Mouse (Mus musculus) MEL (cell line): ENCODE measurements around the gene Rps6kc1. TPM values are rescaled to one million over a fixed set of nuclear protein-coding genes. Genes with fewer than 3 reads are reported as not detected.

ENCODE experiments used
- DNase-seq: peaks from one replicate; pipeline ENCODE4 v3.0.0; 2011; ENCODE audit warnings: low read depth, low spot score
- H3K27ac ChIP-seq: 2 replicates; pipeline ENCODE4 v1.5.1; 2012; ENCODE audit warnings: low read depth, mild to moderate bottlenecking, control low read depth, low read length, moderate library complexity; ENCODE audit not compliant: control insufficient read depth
- H3K27me3 ChIP-seq, 2 experiments: fragments of 150-350 bp in 1 of 2; sonication (generic) in 1 of 2; 2 replicates each; pipeline ENCODE4 v1.6.1; 2012; ENCODE audit warnings: low read length in 2 of 2, mild to moderate bottlenecking in 2 of 2, improper control_type of control experiment in 1 of 2, moderate library complexity in 1 of 2; ENCODE audit not compliant: insufficient read depth in 2 of 2, control insufficient read depth in 1 of 2
- H3K36me3 ChIP-seq, 2 experiments: 2 replicates each; pipeline ENCODE4 v1.6.1; 2012 to 2014; ENCODE audit warnings: low read length in 2 of 2, improper control_type of control experiment in 1 of 2, inconsistent platforms in 1 of 2, mild to moderate bottlenecking in 1 of 2; ENCODE audit not compliant: insufficient read depth in 2 of 2, control insufficient read depth in 1 of 2
- H3K4me1 ChIP-seq, 2 experiments: fragments of 150-350 bp in 1 of 2; sonication (generic) in 1 of 2; 2 replicates each; pipeline ENCODE4 v1.6.1; 2012; ENCODE audit warnings: low read length in 2 of 2, improper control_type of control experiment in 1 of 2, mild to moderate bottlenecking in 1 of 2; ENCODE audit not compliant: insufficient read depth in 2 of 2, control insufficient read depth in 1 of 2
- H3K4me3 ChIP-seq, 2 experiments: fragments of 150-350 bp in 1 of 2; sonication (generic) in 1 of 2; 2 replicates each; pipeline ENCODE4 v1.5.1; 2012; ENCODE audit warnings: low read depth in 2 of 2, low read length in 2 of 2, mild to moderate bottlenecking in 2 of 2, moderate library complexity in 2 of 2, control low read depth in 1 of 2, improper control_type of control experiment in 1 of 2; ENCODE audit not compliant: control insufficient read depth in 1 of 2, insufficient read depth in 1 of 2
- H3K79me2 ChIP-seq: 2 replicates; pipeline ENCODE4 v1.6.1; 2012; ENCODE audit warnings: mild to moderate bottlenecking, low read length, moderate library complexity; ENCODE audit not compliant: control insufficient read depth, poor library complexity, insufficient read depth
- H3K9ac ChIP-seq: 2 replicates; pipeline ENCODE4 v1.6.1; 2012; ENCODE audit warnings: low read depth, mild to moderate bottlenecking, control low read depth, low read length, moderate library complexity; ENCODE audit not compliant: control insufficient read depth, poor library complexity, severe bottlenecking
- H3K9me3 ChIP-seq: fragments of 150-350 bp; sonication (generic); replicated peaks from 2 replicates; pipeline ENCODE4 v1.6.1; 2012; ENCODE audit warnings: mild to moderate bottlenecking, low read length, improper control_type of control experiment, moderate library complexity; ENCODE audit not compliant: insufficient read depth
- BHLHE40 ChIP-seq: IDR thresholded peaks from 2 replicates; pipeline ENCODE4 v1.6.1; 2012; ENCODE audit warnings: low read depth, mild to moderate bottlenecking, inconsistent platforms, low read length, improper control_type of control experiment, borderline replicate concordance
- CHD1 ChIP-seq: IDR thresholded peaks from 2 replicates; pipeline ENCODE4 v1.6.1; 2012; ENCODE audit warnings: low read depth, mild to moderate bottlenecking, inconsistent platforms, low read length, improper control_type of control experiment
- E2F4 ChIP-seq: IDR thresholded peaks from 2 replicates; pipeline ENCODE4 v1.6.1; 2011; ENCODE audit warnings: low read depth, low read length, improper control_type of control experiment, borderline replicate concordance
- EP300 ChIP-seq, 2 experiments: IDR thresholded peaks; 2 replicates each; pipeline ENCODE4 v1.6.1; 2011; ENCODE audit warnings: improper control_type of control experiment in 2 of 2, low read length in 2 of 2, low read depth in 1 of 2, mild to moderate bottlenecking in 1 of 2
- HCFC1 ChIP-seq: IDR thresholded peaks from 2 replicates; pipeline ENCODE4 v1.6.1; 2012; ENCODE audit warnings: low read depth, mild to moderate bottlenecking, inconsistent platforms, low read length, improper control_type of control experiment, moderate library complexity
- KAT2A ChIP-seq: conservative IDR thresholded peaks from 2 replicates; pipeline ENCODE4 v1.6.1; 2012; ENCODE audit warnings: low read depth, low read length, improper control_type of control experiment, inconsistent platforms
- MXI1 ChIP-seq: IDR thresholded peaks from 2 replicates; pipeline ENCODE4 v1.6.1; 2011; ENCODE audit warnings: mild to moderate bottlenecking, low read depth, low read length, improper control_type of control experiment
- MYB ChIP-seq: IDR thresholded peaks from 2 replicates; pipeline ENCODE4 v1.6.1; 2011; ENCODE audit warnings: mild to moderate bottlenecking, low read depth, low read length, improper control_type of control experiment
- MYC ChIP-seq: IDR thresholded peaks from 2 replicates; pipeline ENCODE4 v1.6.1; 2011; ENCODE audit warnings: low read depth, mild to moderate bottlenecking, low read length, improper control_type of control experiment, moderate library complexity
- NELFE ChIP-seq: IDR thresholded peaks from 2 replicates; pipeline ENCODE4 v1.6.1; 2011; ENCODE audit warnings: low read depth, low read length, improper control_type of control experiment
- POLR2AphosphoS2 ChIP-seq: IDR thresholded peaks from 2 replicates; pipeline ENCODE4 v1.6.1; 2011; ENCODE audit warnings: low read length, improper control_type of control experiment
- TAL1 ChIP-seq: IDR thresholded peaks from 2 replicates; pipeline ENCODE4 v1.6.1; 2012; ENCODE audit warnings: mild to moderate bottlenecking, inconsistent platforms, low read length, moderate library complexity, mixed read lengths
- ZKSCAN1 ChIP-seq: IDR thresholded peaks from 2 replicates; pipeline ENCODE4 v1.6.1; 2012; ENCODE audit warnings: low read depth, mild to moderate bottlenecking, inconsistent platforms, low read length, improper control_type of control experiment, moderate library complexity
- ZMIZ1 ChIP-seq: IDR thresholded peaks from 2 replicates; pipeline ENCODE4 v1.6.1; 2012; ENCODE audit warnings: low read depth, mild to moderate bottlenecking, inconsistent platforms, low read length, improper control_type of control experiment, moderate library complexity
- polyA plus RNA-seq, 2 experiments: library from polyadenylated mRNA; stranded (reverse) in 1 of 2; unstranded in 1 of 2; fragments of >175 nt in 1 of 2; fragments of >200 nt in 1 of 2; gene quantifications; 2 replicates each; pipeline versions ENCODE4 v1.2.1 to v1.2.4; 2012; ENCODE audit warnings: low replicate concordance in 2 of 2, low read depth in 1 of 2; ENCODE audit not compliant: insufficient read length in 2 of 2, insufficient read depth in 1 of 2, missing spikeins in 1 of 2
- total RNA-seq: library from RNA; depleted of rRNA; stranded (reverse); fragments of 300-350 nt; gene quantifications from 2 replicates; pipeline ENCODE4 v1.2.3, GENCODE M21; 2012

Gene Rps6kc1
- total and polyA plus RNA-seq, 3 experiments = 26.2 to 26.5 TPM; not detected in 1

DNA sequence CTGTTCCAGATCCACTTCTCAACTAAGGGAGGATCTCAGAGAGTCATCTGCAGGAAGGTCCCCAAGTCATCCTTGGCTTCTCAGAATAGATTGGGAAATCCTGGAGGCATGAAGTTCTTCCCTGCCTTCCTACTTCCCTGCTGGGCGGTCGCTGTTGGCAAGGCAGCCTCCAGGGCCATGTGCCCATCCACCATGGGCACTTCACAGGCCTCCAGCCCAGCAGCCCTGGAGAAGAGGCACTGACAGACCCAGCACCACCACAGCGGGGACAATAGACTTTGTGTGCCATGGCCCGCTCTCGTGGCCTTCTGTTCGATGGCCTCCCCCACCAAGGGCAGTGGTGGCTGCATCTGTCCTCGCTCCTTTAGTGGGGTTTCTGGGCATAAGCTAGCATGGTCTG, 228.5 kb downstream of the Rps6kc1 start:
- H3K79me2 ChIP-seq = no peaks in the 10 kb centered on the region
- no peak overlapping the region for H3K4me3 ChIP-seq
- no peak overlapping the region for H3K27ac ChIP-seq
- no peaks in the 10 kb centered on the region for H3K27me3 ChIP-seq
- no peak for TF ChIP-seq ZMIZ1
- H3K9me3 ChIP-seq = no peaks in the 10 kb centered on the region
- H3K9ac ChIP-seq = no peak overlapping the region
- DNase-seq = no peak
- H3K36me3 ChIP-seq = no peaks in the 10 kb centered on the region
- no peaks in the 10 kb centered on the region for H3K4me1 ChIP-seq

DNA sequence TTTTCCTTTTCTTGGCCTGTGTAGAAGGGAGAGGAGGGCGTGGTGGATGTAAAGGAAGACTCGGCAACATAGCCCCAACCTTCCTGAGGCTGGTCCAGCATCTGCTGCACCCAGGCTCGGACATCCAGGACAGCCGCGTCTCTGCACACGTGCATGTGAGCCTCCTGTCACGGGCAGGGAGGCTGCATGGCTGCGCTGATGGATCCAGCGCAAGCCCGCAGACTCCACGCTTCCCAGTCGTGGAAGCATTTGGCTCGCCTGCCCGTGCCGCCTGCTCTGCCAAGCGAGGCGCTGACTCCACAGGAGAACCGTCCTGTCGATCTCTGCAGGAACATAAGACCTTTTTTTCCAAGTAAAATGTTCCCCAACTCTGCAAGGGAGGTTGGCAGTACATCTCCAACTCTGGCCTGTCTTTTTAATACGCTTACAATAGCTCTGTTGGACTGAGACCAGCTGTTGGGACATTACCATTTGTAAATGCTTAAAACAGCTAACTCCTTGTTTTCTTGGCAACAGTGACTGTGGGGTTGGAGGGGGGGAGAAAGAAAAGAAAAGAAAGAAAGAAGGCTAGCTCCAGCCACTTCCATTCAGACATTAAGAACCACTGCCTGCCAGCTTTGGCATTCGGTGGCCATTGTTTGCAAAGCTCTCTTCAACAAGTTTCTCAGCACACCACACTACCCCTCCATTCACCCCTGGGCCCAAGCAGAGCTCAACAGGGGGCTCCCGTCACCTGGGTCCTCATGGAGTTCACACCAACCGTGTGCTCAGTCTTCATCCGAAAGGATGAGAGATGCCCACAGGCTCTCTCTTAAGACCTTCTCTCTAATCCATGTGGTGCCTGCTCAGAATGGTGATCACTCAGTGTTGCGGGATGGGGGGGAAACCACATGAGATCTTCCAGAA, 229.3 kb downstream of the Rps6kc1 start:
- no peak for DNase-seq
- no peak overlapping the region for H3K4me3 ChIP-seq
- no peaks in the 10 kb centered on the region for H3K79me2 ChIP-seq
- H3K9me3 ChIP-seq = no peaks in the 10 kb centered on the region
- TF ChIP-seq E2F4 = no peak
- TF ChIP-seq MXI1 = no peak
- TF ChIP-seq ZKSCAN1 = no peak
- no peak for TF ChIP-seq NELFE
- TF ChIP-seq CHD1 = no peak
- no peak for TF ChIP-seq TAL1
- no peak for TF ChIP-seq POLR2AphosphoS2
- no peak for TF ChIP-seq BHLHE40
- TF ChIP-seq KAT2A = no peak
- no peaks in the 10 kb centered on the region for H3K27me3 ChIP-seq
- H3K27ac ChIP-seq = no peak overlapping the region
- H3K36me3 ChIP-seq = no peaks in the 10 kb centered on the region
- H3K4me1 ChIP-seq = no peaks in the 10 kb centered on the region
- H3K9ac ChIP-seq = no peak overlapping the region

- no peak for DNase-seq
- no peaks in the 10 kb centered on the region for H3K79me2 ChIP-seq
- no peak overlapping the region for H3K27ac ChIP-seq
- H3K36me3 ChIP-seq = no peaks in the 10 kb centered on the region
- no peaks in the 10 kb centered on the region for H3K27me3 ChIP-seq
- H3K4me1 ChIP-seq = no peaks in the 10 kb centered on the region
- no peak for TF ChIP-seq HCFC1
- no peak for TF ChIP-seq EP300 (IDR thresholded peaks at IDR 0.05; ENCODE audit: low read depth in 1 of 2, low read length in 2 of 2)
- no peak for TF ChIP-seq MYC
- no peak for TF ChIP-seq MYB
- TF ChIP-seq MXI1 = no peak
- no peak for TF ChIP-seq E2F4
- TF ChIP-seq, all 39 proteins: peak for 0
- Histone ChIP-seq H3K9me3 (no peaks in the 10 kb centered on the region), H3K9ac (no peak overlapping the region), H3K4me3 (no peak overlapping the region)
Measured at GRCm38 (mm10) chr1:190675455-190675854, 236.1 kb downstream of the Rps6kc1 start.
